18 mouse cellular contexts compared by ENCODE assay signal in the genomic region with DNA sequence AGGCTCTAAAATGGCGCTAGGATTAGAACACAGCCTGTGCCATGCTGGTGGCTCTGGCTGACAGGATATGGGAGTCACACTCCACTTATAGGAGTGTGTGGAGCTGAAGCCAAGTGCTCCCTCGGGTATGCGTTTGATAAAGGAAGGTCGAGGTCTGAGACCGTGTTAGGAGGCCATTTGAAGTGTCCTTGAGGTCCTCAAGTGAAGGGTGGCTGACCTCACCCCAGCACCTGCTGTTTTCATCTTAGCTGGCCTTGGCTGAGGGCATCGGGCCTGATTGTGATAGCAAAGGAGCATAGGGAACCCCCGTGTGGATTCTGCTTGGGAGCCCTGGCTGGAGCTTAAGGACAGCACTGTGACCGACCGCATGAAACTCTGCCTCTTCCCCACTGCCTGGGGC. TPM values are rescaled to one million over a fixed set of nuclear protein-coding genes. Genes with fewer than 3 reads are reported as not detected.
DNase-seq lines count a peak whose midpoint lies in the region; TF ChIP-seq lines count a peak whose summit lies in the region.
"Had no signal": no experiment of that assay in that cellular context is flagged by ENCODE, and none has a peak within 500 bp of the region (broad histone marks: within the 10 kb centered on the region; RNA-seq: fewer than 3 reads in every experiment).

No protein-coding gene starts in this region.

- WGBS in lung, adult 2 months = 70% methylated on average over 9 of the region's 9 CpGs

- H3K4me1 ChIP-seq in lung, adult 2 months (ENCODE audit: control insufficient read depth, insufficient read depth, low read length) = peaks cover 21% of the 10 kb centered on the region

- intact Hi-C loops in left cerebral cortex, postnatal 25 days (cut with DNase I) = no loop called here

- TF ChIP-seq POLR2A in lung, adult 2 months (IDR thresholded peaks at IDR 0.05; ENCODE audit: borderline replicate concordance, extremely low read depth, low read depth, low read length) = no peak

- peak; percentile 59 for DNase-seq in ovary, adult 18-20 months (ENCODE audit: low spot score)
- no peak for DNase-seq in ovary, postnatal 10 days (ENCODE audit: low spot score)
- DNase-seq in lung, adult 2 months = peak; percentile 73
- DNase-seq in lung, postnatal 10 days = peak; percentile 70
- peak; percentile 69 to 84 for DNase-seq in lung, postnatal 4 days
- DNase-seq in left cerebral cortex, postnatal 25 days (ENCODE audit: low spot score in 2 of 2) = no peak
- no peak for DNase-seq in frontal cortex, postnatal 36 days (ENCODE audit: low spot score in 2 of 2)
- DNase-seq: adrenal gland, adult 2 months; cerebellum, adult 11 months; cerebellum, adult 8-10 months; cerebellum, postnatal 14 days; gastrocnemius, postnatal 10 days; heart, adult 18-20 months; heart, postnatal 36 days had no signal

- H3K4me3 ChIP-seq in lung, adult 2 months (replicated peaks; ENCODE audit: extremely low read depth, low read depth, low read length) = no peak overlapping the region
- H3K4me3 ChIP-seq: embryonic facial prominence, embryonic 12.5 days; forebrain, embryonic 15.5 days; heart, embryonic 12.5 days; hindbrain, embryonic 12.5 days had no signal

- no peak for TF ChIP-seq CTCF in lung, adult 2 months (IDR thresholded peaks at IDR 0.05; ENCODE audit: insufficient read depth, low read length)

RNA-seq across cellular contexts. Expression of gene Ptpn1, which starts 32.5 kb away (rescaled TPM):
- 65.9 and 69.9 TPM in 2 replicates for polyA plus RNA-seq in lung, adult 2 months (2012; rRNA removed)
- 10 to 100 TPM; 56.4 to 59.5 TPM for total RNA-seq in left cerebral cortex, postnatal 25 days (2021)

RNA-seq across cellular contexts. Expression of gene Ripor3, which starts 46.1 kb away (rescaled TPM):
- polyA plus RNA-seq in lung, adult 2 months (2012; rRNA removed) = 2.3 and 5.3 TPM in 2 replicates
- total RNA-seq in left cerebral cortex, postnatal 25 days (2021) = under 1 TPM; 0.44 to 0.48 TPM

Comparison
In these comparisons a context has a peak if more than half of its experiments do, and no peak if none do; other contexts are left out.
1. DNase-seq: peak in ovary, adult 18-20 months (single experiment), lung, adult 2 months (single experiment), lung, postnatal 10 days (single experiment) and lung, postnatal 4 days (2 of 2); none in ovary, postnatal 10 days (single experiment), left cerebral cortex, postnatal 25 days (0 of 2) and frontal cortex, postnatal 36 days (0 of 2).